ENCODE assay signal across 9 mouse cellular contexts in the genomic region with DNA sequence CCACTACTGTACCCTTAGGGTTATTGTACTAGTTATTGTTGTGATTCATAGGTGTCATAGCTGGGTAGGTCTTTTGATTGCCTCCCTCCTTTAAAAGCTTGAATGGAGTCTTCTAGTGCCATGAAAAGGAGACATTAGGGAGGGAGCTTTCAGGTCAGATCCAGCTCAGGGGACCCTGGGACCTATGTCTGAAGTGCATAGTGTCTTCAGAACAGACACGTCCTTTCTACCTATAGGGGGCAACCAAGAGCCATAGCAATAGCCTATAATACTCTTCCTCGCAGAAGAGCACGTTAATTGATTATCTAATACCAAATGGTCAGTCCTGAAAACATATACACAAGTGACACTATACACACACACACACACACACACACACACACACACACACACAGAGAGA.
DNase-seq lines count a peak whose midpoint lies in the region; ATAC-seq and TF ChIP-seq lines count a peak whose summit lies in the region.
"Had no signal": no experiment of that assay in that cellular context is flagged by ENCODE, and none has a peak within 500 bp of the region (broad histone marks: within the 10 kb centered on the region; RNA-seq: fewer than 3 reads in every experiment).

No protein-coding gene starts in this region.

- no peaks in the 10 kb centered on the region; the same call in 1 of the 2 replicates for H3K27me3 ChIP-seq in heart, embryonic 11.5 days (ENCODE audit: control insufficient read depth, insufficient read depth, low read length)
- H3K27me3 ChIP-seq in intestine, postnatal 0 days (replicated peaks; ENCODE audit: control insufficient read depth, insufficient read depth, low read length): no peaks in the 10 kb centered on the region
- H3K27me3 ChIP-seq: neural tube, embryonic 13.5 days had no signal

- ATAC-seq in heart, embryonic 11.5 days (replicated peaks; ENCODE audit: insufficient number of reproducible peaks, low FRiP score, low TSS enrichment): no peak
- no peak; the same call in 1 of the 2 replicates for ATAC-seq in intestine, postnatal 0 days
- no peak for ATAC-seq in cerebellum, adult (ENCODE audit: insufficient number of reproducible peaks, low FRiP score, low TSS enrichment)

- H3K36me3 ChIP-seq in heart, embryonic 11.5 days (ENCODE audit: control insufficient read depth, insufficient read depth, low read length): no peaks in the 10 kb centered on the region
- H3K36me3 ChIP-seq in intestine, postnatal 0 days (ENCODE audit: control insufficient read depth, insufficient read depth): no peaks in the 10 kb centered on the region
- H3K36me3 ChIP-seq: neural tube, embryonic 13.5 days had no signal

- TF ChIP-seq CTCF in intestine, postnatal 0 days (IDR thresholded peaks at IDR 0.05; ENCODE audit: low read depth): peak; percentile 91

- DNase-seq in heart, adult 8-10 months (ENCODE audit: low spot score): peak; percentile 22
- peak; percentile 53 for DNase-seq in A20 (ENCODE audit: low read depth, low spot score)
- DNase-seq in MN1 (ENCODE audit: low spot score): peak; percentile 27
- no peak for DNase-seq in left cerebral cortex, adult 11 months (ENCODE audit: low spot score)
- no peak for DNase-seq in ovary, adult 18-20 months (ENCODE audit: low spot score)

- H3K4me2 ChIP-seq in heart, embryonic 11.5 days: no peak overlapping the region
- no peak overlapping the region for H3K4me2 ChIP-seq in intestine, postnatal 0 days (replicated peaks; ENCODE audit: low read depth)
- H3K4me2 ChIP-seq: neural tube, embryonic 13.5 days had no signal

- no peak overlapping the region for H3K27ac ChIP-seq in heart, embryonic 11.5 days (ENCODE audit: low read depth, low read length)
- no peak overlapping the region for H3K27ac ChIP-seq in intestine, postnatal 0 days (ENCODE audit: low read depth, low read length)
- H3K27ac ChIP-seq: neural tube, embryonic 13.5 days had no signal

- H3K9ac ChIP-seq in heart, embryonic 11.5 days (ENCODE audit: low read depth, low read length): no peak overlapping the region
- H3K9ac ChIP-seq in intestine, postnatal 0 days (ENCODE audit: low read depth, low read length): no peak overlapping the region
- H3K9ac ChIP-seq: neural tube, embryonic 13.5 days had no signal

- H3K9me3 ChIP-seq in heart, embryonic 11.5 days (replicated peaks; ENCODE audit: control insufficient read depth, low read length): no peaks in the 10 kb centered on the region
- no peaks in the 10 kb centered on the region for H3K9me3 ChIP-seq in intestine, postnatal 0 days (ENCODE audit: control insufficient read depth)
- H3K9me3 ChIP-seq: neural tube, embryonic 13.5 days had no signal

- no peaks in the 10 kb centered on the region for H3K4me1 ChIP-seq in heart, embryonic 11.5 days (ENCODE audit: control insufficient read depth, insufficient read depth, low read length)
- H3K4me1 ChIP-seq in intestine, postnatal 0 days (replicated peaks; ENCODE audit: control insufficient read depth, insufficient read depth, low read length): no peaks in the 10 kb centered on the region
- H3K4me1 ChIP-seq: neural tube, embryonic 13.5 days had no signal

- WGBS in heart, embryonic 11.5 days (ENCODE audit: insufficient replicate concordance): 24% methylated on average over 3 of the region's 3 CpGs
- WGBS in intestine, postnatal 0 days: 10% methylated on average over 3 of the region's 3 CpGs

- H3K4me3 ChIP-seq in heart, embryonic 11.5 days (ENCODE audit: low read depth, low read length): no peak overlapping the region
- no peak overlapping the region for H3K4me3 ChIP-seq in intestine, postnatal 0 days (ENCODE audit: low read depth, low read length)
- H3K4me3 ChIP-seq: neural tube, embryonic 13.5 days had no signal

Comparison
In these comparisons a context has a peak if more than half of its experiments do, and no peak if none do; other contexts are left out.
1. DNase-seq: peak in heart, adult 8-10 months (single experiment), A20 (single experiment) and MN1 (single experiment); none in left cerebral cortex, adult 11 months (single experiment) and ovary, adult 18-20 months (single experiment).